Mouse (Mus musculus) cerebellum, postnatal 4 days (tissue): ENCODE data around the gene Myl12a.

Experiments used
- DNase-seq, 2 experiments: peaks; one replicate each; pipeline ENCODE4 v3.0.0; 2022; ENCODE audit warnings: low spot score in 2 of 2, mixed read lengths in 1 of 2

Gene Myl12a

DNA sequence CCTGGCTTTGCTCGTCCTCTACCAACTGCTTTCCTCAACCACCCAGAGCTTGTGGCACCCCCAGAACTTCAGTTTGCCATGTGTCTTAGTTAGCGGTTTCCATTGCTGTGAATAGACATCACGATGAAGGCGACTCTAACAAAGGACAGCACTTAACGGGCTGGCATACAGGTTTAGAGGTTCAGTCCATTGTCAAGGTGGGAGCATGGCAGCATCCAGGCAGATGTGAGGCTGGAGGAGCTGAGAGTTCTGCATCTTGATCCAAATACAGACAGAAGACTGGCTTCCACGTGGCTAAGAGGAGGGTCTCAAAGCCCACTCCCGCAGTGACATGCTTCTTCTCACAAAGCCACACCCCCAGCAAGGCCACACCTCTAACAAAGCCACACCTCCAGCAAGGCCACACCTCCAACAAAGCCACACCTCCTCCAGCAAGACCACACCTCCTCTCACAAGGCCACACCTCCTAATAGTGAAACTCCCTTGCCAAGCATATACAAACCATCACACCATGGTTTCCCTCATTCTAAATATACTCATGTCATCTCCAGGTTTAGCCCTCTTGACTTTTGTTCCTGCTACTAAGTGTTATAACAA lies 8.1 kb upstream of the Myl12a start:
- DNase-seq, result no peak

DNA sequence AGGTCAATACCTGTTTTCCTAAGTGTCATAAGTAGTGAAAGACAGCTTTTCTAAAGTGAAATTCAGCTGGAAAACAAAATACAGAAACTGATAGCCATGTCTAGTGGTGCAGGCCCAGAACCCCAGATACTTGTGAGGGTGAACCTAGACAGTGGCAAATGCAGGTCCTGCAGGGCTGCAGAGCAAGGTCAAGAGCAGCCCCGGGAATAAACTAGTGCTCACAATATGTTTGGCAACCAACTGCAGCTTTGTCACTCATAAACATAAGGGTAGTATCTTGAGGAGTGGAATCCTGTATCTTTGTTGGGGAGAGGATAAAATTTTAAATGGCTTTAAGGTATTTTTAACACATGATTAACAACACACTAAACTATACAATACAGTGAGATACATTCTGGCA lies 7.1 kb upstream of the Myl12a start:
- no peak for DNase-seq

DNA sequence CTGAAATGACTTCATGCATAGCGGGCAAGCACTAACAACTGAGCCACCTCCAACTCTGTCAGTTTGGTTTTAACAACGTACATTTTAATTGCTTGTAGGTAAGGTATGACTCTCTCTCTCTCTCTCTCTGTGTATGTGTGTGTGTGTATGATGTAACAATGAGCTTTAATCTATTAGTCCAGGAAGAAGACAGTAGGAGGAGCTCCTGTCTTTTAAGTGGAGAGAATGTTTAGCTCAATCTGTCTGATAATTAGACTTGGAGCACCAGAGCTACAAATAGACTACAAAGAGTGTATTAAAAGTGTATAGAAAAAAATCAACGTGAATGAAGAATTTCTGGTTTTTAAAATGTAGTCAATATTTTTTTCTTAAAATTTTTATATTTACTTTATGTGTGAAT lies 6.0 kb upstream of the Myl12a start:
- no peak for DNase-seq

DNA sequence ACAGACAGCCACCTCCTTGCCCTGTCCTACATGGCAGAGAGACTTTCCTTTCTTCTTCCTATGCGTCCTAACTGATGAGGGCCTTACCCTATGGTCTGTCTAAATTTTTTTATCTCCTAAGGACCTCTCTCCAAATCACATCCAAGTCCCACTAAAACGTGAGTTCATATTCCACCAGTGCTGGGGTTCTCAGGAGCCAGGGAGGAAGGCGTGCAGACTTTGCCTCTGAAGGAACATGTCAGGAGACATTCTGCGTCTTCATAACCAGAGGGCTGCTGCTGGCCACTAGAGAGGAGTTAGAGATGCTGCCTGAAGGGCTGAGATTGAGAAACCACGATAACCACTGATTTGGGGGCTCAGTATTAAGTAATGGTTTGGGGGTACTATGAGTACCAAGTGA lies 4.3 kb upstream of the Myl12a start:
- DNase-seq, result no peak

DNA sequence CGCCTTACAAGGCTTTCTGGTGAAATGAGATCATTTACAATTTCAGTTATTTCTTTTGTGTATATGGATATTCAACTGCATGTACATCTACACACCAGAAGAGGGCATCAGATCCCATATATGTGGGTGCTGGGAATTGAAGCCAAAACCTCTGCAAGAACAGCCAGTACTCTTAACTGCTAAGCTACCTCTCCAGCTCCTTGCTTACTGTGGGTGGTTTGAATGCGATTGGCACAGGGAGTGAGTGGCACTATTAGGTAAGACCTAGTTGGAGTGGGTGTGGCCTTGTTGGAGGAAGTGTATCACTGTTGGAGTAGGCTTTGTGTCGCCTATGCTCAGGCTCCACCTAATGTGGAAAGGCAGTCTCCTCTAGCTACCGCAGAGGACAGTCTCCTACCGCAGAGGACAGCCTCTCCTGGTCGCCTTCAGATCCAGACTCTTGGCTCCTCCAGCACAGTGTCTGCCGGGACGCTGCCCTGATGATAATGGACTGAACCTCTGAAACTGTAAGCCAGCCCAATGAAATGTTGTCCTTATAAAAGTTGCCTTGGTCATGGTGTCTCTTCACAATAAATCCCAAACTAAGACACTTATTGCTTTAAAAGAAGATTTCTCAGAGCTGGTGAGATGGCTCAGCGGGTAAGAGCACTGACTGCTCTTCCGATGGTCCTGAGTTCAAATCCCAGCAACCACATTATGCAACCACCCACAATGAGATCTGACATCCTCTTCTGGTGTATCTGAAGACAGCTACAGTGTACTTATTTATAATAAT lies 1.7 kb upstream of the Myl12a start:
- DNase-seq, result no peak

DNA sequence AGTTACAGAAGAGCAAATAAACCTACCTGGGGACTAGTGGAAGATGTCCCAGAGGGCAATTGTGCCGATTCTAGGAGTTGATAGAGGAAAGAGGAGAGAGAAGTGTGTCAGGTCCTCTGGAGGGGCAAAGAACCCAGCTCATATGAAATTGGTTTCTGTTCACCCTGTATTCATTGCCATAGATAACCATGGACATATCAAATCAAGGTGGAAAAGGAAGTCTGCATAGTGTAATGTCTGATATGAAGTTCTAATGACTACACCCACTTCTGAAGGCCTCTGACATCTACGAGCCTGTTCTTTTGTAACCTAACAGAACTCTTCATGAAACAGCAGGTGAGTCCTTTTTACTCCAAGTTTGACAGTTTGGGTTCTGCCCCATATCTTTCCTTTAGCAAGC lies 1.0 kb upstream of the Myl12a start:
- no peak for DNase-seq

DNA sequence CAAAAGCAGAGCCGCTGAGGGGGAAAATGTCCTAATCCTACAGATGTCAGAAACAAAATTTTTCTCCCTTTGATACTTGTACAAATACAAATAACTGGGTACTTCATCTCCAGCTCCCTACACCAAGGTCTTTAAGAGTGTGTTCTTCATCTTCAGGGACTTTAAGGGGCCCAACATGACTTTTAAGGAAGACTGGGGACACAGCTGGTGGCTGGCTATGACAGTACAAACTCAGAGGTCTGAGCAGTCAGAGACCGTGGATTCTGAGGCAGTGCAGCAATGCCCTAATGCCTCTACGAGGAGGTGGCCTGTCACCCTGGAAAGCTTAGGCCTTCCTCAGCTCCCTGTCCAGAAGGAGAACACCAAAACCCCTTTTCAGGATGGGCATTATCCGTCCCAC lies 434 bp upstream of the Myl12a start:
- no peak for DNase-seq

DNA sequence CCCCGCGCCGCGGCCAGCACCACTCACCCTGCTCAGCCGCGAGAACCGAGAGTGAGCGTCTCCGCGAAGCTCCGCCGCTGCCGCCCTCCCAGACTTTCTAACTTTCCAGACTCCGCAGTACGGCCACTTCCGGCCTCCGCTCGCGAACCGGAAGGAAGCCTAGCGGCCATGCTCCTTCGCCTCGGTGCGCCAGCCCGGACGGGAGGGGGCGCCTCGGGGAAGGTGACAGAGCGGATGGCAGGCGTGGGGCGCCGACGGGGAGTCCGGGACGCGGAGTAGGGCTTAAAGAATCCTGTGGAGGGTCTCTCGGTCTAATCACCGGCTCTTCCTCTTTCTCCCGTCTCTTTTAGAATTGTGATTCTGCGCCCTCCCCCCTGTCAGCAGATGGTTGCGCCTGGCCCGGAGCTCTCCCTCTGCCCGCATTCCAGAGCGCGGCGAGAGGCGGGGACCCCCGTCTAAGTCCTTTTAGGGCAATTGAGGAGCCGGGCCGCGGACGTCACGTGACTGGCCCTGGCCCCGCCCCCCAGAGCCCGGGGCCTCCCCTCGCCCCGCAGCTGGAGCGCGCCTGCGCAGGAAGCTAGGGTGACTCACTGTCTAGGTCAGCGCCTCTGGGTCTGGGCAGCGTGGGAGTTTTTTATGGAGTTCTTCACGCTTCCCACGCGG lies 466 bp downstream of the Myl12a start, which contains the start of gene Myom1:
Myom1 (plus strand) TSS at position 553 of the 663 bp plus-strand sequence.
- peak; percentile 96 to 98 for DNase-seq

DNA sequence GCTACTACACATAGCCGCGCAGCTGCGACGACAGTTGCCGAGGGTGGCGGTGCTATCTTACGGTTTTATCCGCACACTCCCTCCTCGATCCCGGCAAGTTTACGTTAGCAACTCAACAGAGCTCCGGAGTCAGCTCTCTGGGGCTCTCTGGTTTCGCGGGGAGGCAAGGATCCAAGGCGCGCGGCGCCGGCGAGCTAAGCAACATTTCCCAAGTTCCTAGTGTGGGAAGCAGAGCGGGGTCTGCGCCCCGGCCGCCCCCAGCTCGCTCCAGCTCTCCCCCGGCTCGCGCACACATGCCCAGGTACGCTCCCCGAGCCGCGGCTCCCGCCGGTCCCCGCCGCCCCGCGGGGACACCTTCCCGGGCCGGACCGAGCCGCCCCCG lies 988 bp downstream of the Myl12a start:
- DNase-seq, result no peak

DNA sequence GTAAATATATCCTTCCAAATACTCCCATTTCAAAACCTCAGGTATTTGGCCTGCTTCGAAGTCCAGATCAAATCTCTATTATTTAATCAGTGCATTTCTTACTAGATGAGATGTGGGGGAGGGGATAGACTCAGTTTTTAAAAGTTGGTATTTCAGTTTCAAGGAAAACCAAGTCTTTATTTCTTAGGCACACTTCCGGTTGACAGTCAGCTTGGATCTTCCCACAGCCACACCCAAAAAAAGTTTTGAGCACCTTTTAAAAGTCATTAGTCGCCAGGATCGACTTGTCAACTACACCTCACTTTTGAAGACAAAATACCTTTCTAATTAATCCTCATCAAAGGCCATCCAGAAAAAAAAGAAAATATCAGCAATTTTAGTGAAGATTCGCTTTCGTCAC lies 1.6 kb downstream of the Myl12a start:
- no peak for DNase-seq

DNA sequence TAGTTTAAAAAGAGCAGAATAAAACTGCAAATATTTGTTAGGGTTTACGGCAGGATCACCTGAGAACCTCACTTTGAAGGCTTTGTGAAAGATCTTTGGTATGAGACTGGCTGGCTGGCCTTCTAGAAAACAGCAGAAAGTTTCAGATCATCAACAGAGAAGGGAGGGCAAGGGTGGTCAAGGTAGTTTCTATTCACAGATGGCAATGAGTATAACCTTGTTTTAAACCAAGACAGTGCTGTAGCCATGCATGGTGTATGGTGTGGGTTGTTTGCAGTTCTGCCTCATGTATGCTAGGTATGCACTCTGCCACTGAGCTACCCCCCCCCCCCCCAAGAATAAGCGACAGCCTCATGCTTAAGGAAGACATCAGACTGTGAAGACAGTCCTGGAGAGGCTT lies 2.4 kb downstream of the Myl12a start:
- no peak for DNase-seq

DNA sequence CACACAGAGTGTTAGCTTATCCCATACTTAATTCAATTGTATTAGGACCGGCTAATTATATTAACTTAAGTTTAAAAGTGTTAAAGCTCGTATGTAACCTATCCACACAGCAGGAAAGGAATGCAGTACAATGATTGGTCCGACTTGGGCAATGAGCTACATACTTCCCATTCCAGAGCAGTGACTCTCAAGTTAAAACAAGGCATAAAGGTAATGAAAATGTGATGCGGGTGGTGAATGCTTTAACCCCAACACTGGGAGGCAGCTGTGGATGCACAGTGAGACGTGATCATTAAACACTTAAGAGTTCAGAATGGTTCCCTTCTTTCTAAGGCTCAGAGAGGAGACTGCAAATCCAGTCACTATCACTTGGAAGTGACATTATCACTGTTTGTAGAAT lies 3.5 kb downstream of the Myl12a start:
- no peak for DNase-seq

DNA sequence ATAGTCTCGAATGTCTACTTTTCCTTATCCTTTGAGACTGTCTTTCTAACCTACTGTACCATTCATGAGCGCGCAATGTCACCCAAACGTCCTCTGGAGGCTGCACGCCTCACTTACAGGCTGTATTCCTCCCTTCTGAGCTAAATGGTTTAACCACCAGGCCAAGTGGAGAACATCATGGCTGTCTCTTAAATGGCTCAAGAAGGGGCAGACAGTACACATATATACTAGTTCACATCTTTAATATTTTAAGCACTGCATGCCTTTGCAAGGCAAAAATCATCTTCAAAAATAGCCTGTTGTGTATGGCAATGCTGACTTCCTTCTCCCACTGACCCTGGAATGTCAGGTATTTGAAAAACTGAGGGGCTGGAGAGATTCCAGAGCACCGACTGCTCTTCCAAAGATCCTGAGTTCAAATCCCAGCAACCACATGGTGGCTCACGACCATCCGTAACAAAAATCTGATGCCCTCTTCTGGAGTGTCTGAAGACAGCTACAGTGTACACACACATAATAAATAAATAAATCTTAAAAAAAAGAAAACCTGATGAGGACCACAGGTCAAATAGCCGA lies 4.2 kb downstream of the Myl12a start:
- DNase-seq, result no peak

DNA sequence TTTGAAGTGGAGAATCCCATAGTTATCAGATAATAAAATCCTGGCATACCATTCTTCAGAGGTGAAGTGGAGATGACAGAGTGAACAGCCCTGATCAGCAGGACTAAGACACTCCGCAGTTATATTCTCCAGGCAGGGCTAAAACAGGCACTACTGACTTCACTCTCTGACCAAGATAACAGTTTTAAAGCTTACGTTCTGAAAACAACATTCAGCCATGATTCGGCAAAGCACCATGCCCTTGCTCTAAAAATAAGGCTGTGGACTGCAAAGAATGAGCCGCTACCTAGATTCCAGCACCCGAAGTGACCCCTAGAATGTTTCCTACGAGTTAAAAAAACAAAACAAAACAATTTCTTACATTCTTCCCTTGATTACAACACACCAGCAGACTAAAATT lies 4.8 kb downstream of the Myl12a start:
- DNase-seq, result no peak

DNA sequence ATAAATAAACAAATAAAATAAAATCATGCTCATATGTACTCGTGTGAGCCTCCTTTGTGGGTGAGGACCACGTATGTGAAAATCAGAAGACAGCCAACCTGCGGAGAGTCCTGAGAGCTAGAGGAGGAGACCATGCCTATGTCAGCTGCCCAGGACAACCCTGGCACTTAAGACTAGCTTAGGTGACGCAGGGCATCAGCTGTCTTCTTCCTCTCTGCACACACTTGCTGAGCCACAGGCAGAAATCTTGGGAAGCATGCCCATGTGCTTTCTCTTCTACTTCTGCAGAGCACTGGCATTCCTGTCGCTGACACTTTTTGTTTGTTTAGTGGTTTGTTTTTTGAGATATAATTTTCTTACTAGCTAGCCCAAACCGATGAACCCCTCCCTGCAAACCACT lies 7.1 kb downstream of the Myl12a start:
- no peak for DNase-seq

DNA sequence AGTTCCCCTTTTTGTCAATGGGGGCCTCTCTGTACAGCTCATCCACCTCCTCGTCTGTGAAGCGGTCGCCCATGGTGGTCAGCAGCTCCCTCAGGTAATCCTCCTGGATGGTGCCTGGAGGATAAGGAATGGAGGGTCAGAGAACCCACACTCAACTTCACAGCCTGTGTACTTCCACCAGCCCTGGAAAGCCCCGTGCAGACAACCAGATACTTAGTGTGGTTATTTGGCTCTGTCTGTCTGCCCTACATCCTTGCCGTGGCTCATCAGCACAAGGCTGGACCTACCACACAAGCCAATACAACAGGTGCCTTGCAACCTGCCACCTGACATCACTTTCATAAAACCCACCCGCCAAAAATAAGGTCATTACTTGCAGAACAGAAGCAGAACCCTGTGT lies 8.0 kb downstream of the Myl12a start:
- DNase-seq, result no peak

DNA sequence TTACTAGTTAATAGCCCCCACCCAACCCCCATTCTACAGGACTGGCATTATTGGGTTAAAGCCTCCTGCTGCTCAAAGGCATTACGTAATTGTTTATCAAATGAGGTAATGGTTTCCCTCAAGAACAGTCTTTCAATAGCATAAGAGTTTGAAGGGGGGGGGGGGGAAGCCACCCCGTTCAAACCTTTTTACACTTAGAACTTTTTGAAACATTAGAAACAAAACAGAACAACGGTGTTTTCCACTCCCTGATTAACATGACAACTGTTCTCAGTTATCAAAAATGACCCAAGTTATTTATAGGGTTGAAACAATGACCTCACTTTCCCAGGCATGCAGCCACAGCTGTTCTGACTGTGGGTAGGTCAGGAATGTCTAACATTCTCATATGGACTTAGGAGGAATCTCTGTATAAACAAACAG lies 9.3 kb downstream of the Myl12a start:
- no peak for DNase-seq

DNA sequence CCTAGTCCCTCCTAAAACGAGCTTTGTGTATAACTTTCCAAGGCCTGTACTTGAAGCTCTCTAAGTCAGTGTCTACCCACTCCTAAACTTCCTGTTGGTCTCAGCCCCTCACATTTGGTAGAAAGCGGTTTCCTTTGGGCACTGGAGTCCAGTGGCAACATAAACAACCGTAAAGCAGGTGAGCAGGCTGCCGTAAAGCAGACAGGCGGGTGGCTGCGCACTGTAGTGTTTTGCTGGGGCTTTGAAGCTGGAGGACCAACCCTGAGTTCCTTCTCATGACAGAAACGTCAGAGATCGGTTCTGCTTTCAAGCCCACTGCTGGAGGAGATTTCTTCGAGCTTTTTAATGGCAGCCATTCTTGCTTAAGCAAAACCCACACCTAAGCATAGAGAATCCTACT lies 10.0 kb downstream of the Myl12a start:
- no peak for DNase-seq

DNA sequence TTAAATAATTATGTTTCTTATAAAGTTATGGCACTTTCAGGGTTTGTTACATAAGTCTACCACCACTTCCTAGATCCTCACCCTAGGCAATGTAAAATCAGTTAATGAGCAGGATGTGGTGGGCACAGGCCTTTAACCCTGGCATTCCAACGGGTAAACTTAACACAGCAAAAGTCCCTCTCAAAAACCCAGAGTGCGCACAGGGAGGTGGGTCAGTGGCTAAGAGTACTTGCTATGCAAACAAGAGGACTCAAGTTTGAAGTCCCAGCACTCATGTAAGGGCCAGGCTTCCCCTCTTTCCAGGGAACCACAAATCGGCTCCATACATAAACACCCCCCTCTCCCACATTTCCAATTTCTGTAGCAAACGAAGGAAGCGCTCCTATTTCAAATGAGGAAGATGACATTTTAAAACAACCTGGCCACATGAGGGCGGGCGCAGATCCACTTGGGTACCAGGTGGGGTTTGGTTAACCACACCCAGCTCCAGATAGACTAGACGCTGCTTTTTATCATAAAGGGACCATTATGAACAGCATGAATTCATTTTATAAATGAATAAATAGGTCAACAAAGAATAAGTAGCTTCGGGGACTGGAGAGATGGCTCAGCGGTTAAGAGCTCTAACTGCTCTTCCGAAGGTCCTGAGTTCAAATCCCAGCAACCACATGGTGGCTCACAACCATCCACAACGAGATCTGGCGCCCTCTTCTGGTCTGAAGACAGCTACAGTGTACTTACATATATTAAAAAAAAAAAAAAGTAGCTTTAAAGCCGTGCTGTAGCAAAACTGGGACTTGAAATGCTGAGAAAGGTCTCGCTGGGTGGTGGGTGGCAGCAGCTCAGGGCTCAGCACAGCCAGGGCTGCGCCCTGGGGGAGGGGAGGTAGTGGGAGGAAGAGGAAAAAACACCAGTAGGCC lies 10.7 kb downstream of the Myl12a start:
- no peak for DNase-seq

DNA sequence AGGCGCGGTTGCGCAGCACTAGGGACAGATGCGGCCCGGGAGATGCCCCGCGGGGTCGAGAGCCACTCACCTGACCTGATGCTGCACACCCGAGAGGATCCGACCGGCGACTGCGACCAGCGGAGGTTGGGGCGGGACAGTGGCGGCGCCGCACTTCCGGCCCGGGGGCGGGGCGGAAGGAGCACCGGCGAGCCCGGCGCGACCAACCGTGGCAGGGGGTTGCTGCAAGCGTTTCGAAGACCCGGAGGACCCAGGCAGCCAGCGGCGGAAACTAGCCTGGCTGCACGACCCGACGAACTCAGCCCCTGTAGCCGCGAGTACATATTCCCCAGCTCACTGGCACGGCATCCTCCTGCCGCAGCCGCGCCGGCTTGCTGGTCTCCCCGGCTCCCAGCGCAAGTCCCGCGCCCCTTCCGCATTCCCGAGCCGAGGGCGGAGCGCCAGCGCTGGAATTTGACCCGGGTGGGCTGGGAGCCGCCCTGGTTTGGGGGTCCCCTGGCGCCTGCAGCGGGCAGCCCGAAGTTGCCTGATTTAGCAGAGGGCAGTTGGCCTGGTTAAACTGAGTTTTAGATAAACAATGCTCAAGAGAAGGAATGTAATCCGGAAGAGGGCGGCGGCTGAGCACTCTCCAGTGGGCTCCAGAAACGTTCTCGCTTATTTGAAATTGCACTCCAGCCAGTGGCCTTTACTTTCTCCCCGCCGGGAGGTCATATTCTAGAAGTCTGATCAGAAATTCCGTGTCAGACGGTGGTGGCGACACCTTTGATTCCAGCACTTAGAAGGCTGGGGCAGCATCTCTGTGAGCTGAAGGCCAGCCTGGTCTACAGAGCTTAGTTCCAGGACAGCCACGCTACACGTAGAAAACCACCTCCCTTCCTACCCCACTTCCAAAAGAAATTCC lies 12.0 kb downstream of the Myl12a start:
- peak; percentile 65 to 76 for DNase-seq

DNA sequence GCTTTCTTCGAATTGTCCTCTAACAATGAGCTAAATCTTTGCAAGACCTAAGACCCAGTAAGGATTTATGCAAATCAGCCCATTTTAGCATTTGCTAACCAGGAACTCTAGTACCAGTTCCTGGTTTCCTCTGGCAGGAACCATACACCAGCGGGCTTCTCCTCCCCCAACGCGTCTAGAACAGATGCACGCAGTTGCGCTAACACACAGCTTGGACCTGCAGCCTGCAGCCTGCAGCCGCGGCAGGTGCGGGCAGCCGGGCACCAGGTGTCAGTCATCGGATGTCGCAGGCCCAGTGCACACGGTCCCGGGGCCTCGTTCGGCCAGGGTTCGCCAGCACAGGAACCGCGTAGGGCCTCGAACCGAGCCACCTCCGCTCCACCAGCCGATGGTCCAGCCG lies 12.7 kb downstream of the Myl12a start:
- no peak for DNase-seq
